Mouse (Mus musculus) embryonic facial prominence, embryonic 13.5 days (tissue): ENCODE data around the gene Hnrnpc. TPM values are rescaled to one million over a fixed set of nuclear protein-coding genes. Genes with fewer than 3 reads are reported as not detected.
"Not testable (repeated sequence)": the region's sequence is repeated elsewhere in the genome, so short reads cannot be mapped to it uniquely, and the experiment has no call there.

Experiments used
- ATAC-seq: fragments of 200-750 bp; cut with Nextera tagmentation; 2 replicates; pipeline ENCODE4 v1.8.0; 2017; ENCODE audit warnings: low read depth; ENCODE audit not compliant: insufficient number of reproducible peaks, insufficient read depth, low FRiP score, low TSS enrichment
- H3K27ac ChIP-seq: fragments of 300-500 bp; sonication (generic); 2 replicates; pipeline ENCODE4 v1.5.1; 2015; ENCODE audit warnings: moderate library complexity, mild to moderate bottlenecking, inconsistent platforms
- H3K27me3 ChIP-seq: fragments of 300-500 bp; sonication (generic); 2 replicates; pipeline ENCODE4 v1.6.1; 2015; ENCODE audit warnings: mild to moderate bottlenecking, inconsistent platforms
- H3K36me3 ChIP-seq: fragments of 300-500 bp; sonication (generic); 2 replicates; pipeline ENCODE4 v1.6.1; 2015; ENCODE audit warnings: mild to moderate bottlenecking, inconsistent platforms
- H3K4me1 ChIP-seq: fragments of 300-500 bp; sonication (generic); 2 replicates; pipeline ENCODE4 v1.6.1; 2015; ENCODE audit warnings: inconsistent platforms
- H3K4me2 ChIP-seq: fragments of 300-500 bp; sonication (generic); 2 replicates; pipeline ENCODE4 v1.6.1; 2015; ENCODE audit warnings: moderate library complexity, mild to moderate bottlenecking, inconsistent platforms
- H3K4me3 ChIP-seq: fragments of 300-500 bp; sonication (generic); 2 replicates; pipeline ENCODE4 v1.5.1; 2015; ENCODE audit warnings: mild to moderate bottlenecking, inconsistent platforms
- H3K9ac ChIP-seq: fragments of 300-500 bp; sonication (generic); 2 replicates; pipeline ENCODE4 v1.6.1; 2015; ENCODE audit warnings: mild to moderate bottlenecking, inconsistent platforms
- H3K9me3 ChIP-seq: fragments of 300-500 bp; sonication (generic); 2 replicates; pipeline ENCODE4 v1.6.1; 2016; ENCODE audit warnings: inconsistent platforms
- WGBS: fragments of 180-500 bp; shearing (Covaris S2); methylation state at CpG from one replicate; pipeline ENCODE4 v1.1.7; 2015; ENCODE audit warnings: mixed read lengths; 5-methylcytosine and 5-hydroxymethylcytosine counted together
- polyA plus RNA-seq: library from polyadenylated mRNA; unstranded; fragments of >200 nt; fragmentation: Nextera tagmentation; extraction: Ambion mirVana; gene quantifications from 2 replicates; pipeline ENCODE4 v1.2.1, GENCODE M21; 2015

Gene Hnrnpc
- polyA plus RNA-seq, 1 experiment from 2014 or later: 755 TPM

- Histone ChIP-seq H3K9ac (no peak overlapping the region), H3K27me3 (no peaks in the 10 kb centered on the region), H3K9me3 (no peaks in the 10 kb centered on the region), H3K27ac (no peak overlapping the region), H3K36me3 (peaks cover 18% of the 10 kb centered on the region), H3K4me3 (peak overlapping the region; percentile 96), H3K4me2 (peak overlapping the region; percentile 68), H3K4me1 (peaks cover 27% of the 10 kb centered on the region)
- WGBS: 80% methylated on average over 1 of the region's 1 CpGs
- no peak for ATAC-seq
Observed at GRCm38 (mm10) chr14:52101285-52102157, 2.3 kb downstream of the Hnrnpc start.

GRCm38 (mm10) chr14:52100170-52100960, 3.5 kb downstream of the Hnrnpc start:
- no peak overlapping the region; the same call in 1 of the 2 replicates for H3K4me3 ChIP-seq
- H3K27me3 ChIP-seq: no peaks in the 10 kb centered on the region
- H3K9me3 ChIP-seq: no peaks in the 10 kb centered on the region
- WGBS: 65% methylated on average over 5 of the region's 5 CpGs
- no peak overlapping the region for H3K9ac ChIP-seq
- peak overlapping the region; percentile 68 for H3K4me2 ChIP-seq
- peaks cover 29% of the 10 kb centered on the region for H3K36me3 ChIP-seq
- H3K4me1 ChIP-seq: peaks cover 23% of the 10 kb centered on the region
- no peak overlapping the region for H3K27ac ChIP-seq
- ATAC-seq: no peak

GRCm38 (mm10) chr14:52099563-52099962, 4.3 kb downstream of the Hnrnpc start:
- Histone ChIP-seq H3K4me1 (peaks cover 19% of the 10 kb centered on the region), H3K4me3 (no peak overlapping the region), H3K4me2 (peak overlapping the region; percentile 68; the same call in 1 of the 2 replicates), H3K27ac (no peak overlapping the region), H3K36me3 (peaks cover 30% of the 10 kb centered on the region), H3K9me3 (no peaks in the 10 kb centered on the region), H3K27me3 (no peaks in the 10 kb centered on the region), H3K9ac (no peak overlapping the region)
- 82% methylated on average over 2 of the region's 2 CpGs for WGBS
- ATAC-seq: no peak

- not testable (repeated sequence) for H3K9ac ChIP-seq, H3K27ac ChIP-seq, H3K27me3 ChIP-seq, H3K4me2 ChIP-seq, H3K9me3 ChIP-seq, H3K4me3 ChIP-seq, ATAC-seq
- 77% methylated on average over 3 of the region's 3 CpGs for WGBS
- Histone ChIP-seq H3K36me3 (peaks cover 33% of the 10 kb centered on the region), H3K4me1 (peaks cover 19% of the 10 kb centered on the region)
Observed at GRCm38 (mm10) chr14:52098387-52098786, 5.4 kb downstream of the Hnrnpc start.

GRCm38 (mm10) chr14:52097191-52097590, 6.6 kb downstream of the Hnrnpc start:
- H3K9me3 ChIP-seq, H3K4me2 ChIP-seq, H3K27ac ChIP-seq, H3K4me3 ChIP-seq, H3K9ac ChIP-seq, ATAC-seq, H3K27me3 ChIP-seq: not testable (repeated sequence)
- Histone ChIP-seq H3K36me3 (peaks cover 40% of the 10 kb centered on the region), H3K4me1 (peaks cover 13% of the 10 kb centered on the region)
- 96% methylated on average over 3 of the region's 3 CpGs for WGBS

GRCm38 (mm10) chr14:52094533-52094932, 9.3 kb downstream of the Hnrnpc start:
- Histone ChIP-seq H3K27ac (no peak overlapping the region), H3K36me3 (peaks cover 51% of the 10 kb centered on the region), H3K27me3 (no peaks in the 10 kb centered on the region), H3K9me3 (no peaks in the 10 kb centered on the region), H3K9ac (no peak overlapping the region), H3K4me2 (no peak overlapping the region), H3K4me1 (no peaks in the 10 kb centered on the region), H3K4me3 (no peak overlapping the region)
- 74% methylated on average over 1 of the region's 1 CpGs for WGBS
- no peak for ATAC-seq

- Histone ChIP-seq H3K9ac (no peak overlapping the region), H3K4me1 (no peaks in the 10 kb centered on the region), H3K9me3 (no peaks in the 10 kb centered on the region), H3K27me3 (no peaks in the 10 kb centered on the region), H3K36me3 (peaks cover 65% of the 10 kb centered on the region), H3K4me2 (no peak overlapping the region), H3K27ac (no peak overlapping the region), H3K4me3 (no peak overlapping the region)
- no peak for ATAC-seq
Observed at GRCm38 (mm10) chr14:52083083-52083482, 20.7 kb downstream of the Hnrnpc start.

GRCm38 (mm10) chr14:52071599-52072137, 32.2 kb downstream of the Hnrnpc start:
- no peak for ATAC-seq
- WGBS: 93% methylated on average over 15 of the region's 15 CpGs

GRCm38 (mm10) chr14:52066135-52066534, 37.7 kb downstream of the Hnrnpc start:
- no peak overlapping the region for H3K27ac ChIP-seq
- 61% methylated on average over 4 of the region's 4 CpGs for WGBS
- peaks cover 7% of the 10 kb centered on the region for H3K36me3 ChIP-seq
- H3K4me2 ChIP-seq: no peak overlapping the region
- H3K9ac ChIP-seq: no peak overlapping the region
- no peak overlapping the region for H3K4me3 ChIP-seq
- no peaks in the 10 kb centered on the region for H3K9me3 ChIP-seq
- H3K27me3 ChIP-seq: no peaks in the 10 kb centered on the region
- ATAC-seq: no peak
- no peaks in the 10 kb centered on the region for H3K4me1 ChIP-seq

More at GRCm38 (mm10) chr14:52071599-52072137, 32.2 kb downstream of the Hnrnpc start:
- no peak overlapping the region for H3K9ac ChIP-seq
- H3K27ac ChIP-seq: no peak overlapping the region
- H3K4me3 ChIP-seq: no peak overlapping the region
- H3K4me2 ChIP-seq: no peak overlapping the region
- H3K36me3 ChIP-seq: peaks cover 58% of the 10 kb centered on the region
- H3K9me3 ChIP-seq: no peaks in the 10 kb centered on the region
- H3K27me3 ChIP-seq: no peaks in the 10 kb centered on the region
- no peaks in the 10 kb centered on the region for H3K4me1 ChIP-seq

- Histone ChIP-seq H3K4me2 (no peak overlapping the region), H3K9me3 (no peaks in the 10 kb centered on the region), H3K9ac (no peak overlapping the region), H3K27ac (no peak overlapping the region), H3K27me3 (no peaks in the 10 kb centered on the region), H3K4me1 (no peaks in the 10 kb centered on the region), H3K4me3 (no peak overlapping the region), H3K36me3 (no peaks in the 10 kb centered on the region)
- no peak for ATAC-seq
- 88% methylated on average over 8 of the region's 8 CpGs for WGBS
Observed at GRCm38 (mm10) chr14:52061798-52062197, 42.0 kb downstream of the Hnrnpc start.

GRCm38 (mm10) chr14:52060800-52061199, 43.0 kb downstream of the Hnrnpc start:
- Histone ChIP-seq H3K27me3 (no peaks in the 10 kb centered on the region), H3K9ac (no peak overlapping the region), H3K36me3 (no peaks in the 10 kb centered on the region), H3K4me2 (no peak overlapping the region), H3K4me3 (no peak overlapping the region), H3K4me1 (no peaks in the 10 kb centered on the region), H3K9me3 (no peaks in the 10 kb centered on the region), H3K27ac (no peak overlapping the region)
- ATAC-seq: no peak
- WGBS: 76% methylated on average over 1 of the region's 1 CpGs
